Mouse (Mus musculus) spleen, adult 2 months (tissue): ENCODE data around the gene Tns1. TPM values are rescaled to one million over a fixed set of nuclear protein-coding genes. Genes with fewer than 3 reads are reported as not detected.

ENCODE experiments used
- DNase-seq, 2 experiments: peaks; one replicate each; pipeline versions ENCODE4 v3.0.0 to v3.0.0-alpha.2; 2012 to 2021; ENCODE audit warnings: low spot score in 2 of 2, low read depth in 1 of 2
- H3K27ac ChIP-seq: fragments of 200-500 bp; 2 replicates; pipeline ENCODE4 v1.5.1; 2012; ENCODE audit warnings: low read length, inconsistent platforms; ENCODE audit not compliant: insufficient read depth
- H3K27me3 ChIP-seq: fragments of 200-500 bp; 2 replicates; pipeline ENCODE4 v1.6.1; 2012; ENCODE audit warnings: mild to moderate bottlenecking, moderate library complexity, low read length, inconsistent platforms; ENCODE audit not compliant: control insufficient read depth, insufficient read depth
- H3K36me3 ChIP-seq: fragments of 200-500 bp; 2 replicates; pipeline ENCODE4 v1.6.1; 2012; ENCODE audit warnings: mild to moderate bottlenecking, low read length, inconsistent platforms; ENCODE audit not compliant: control insufficient read depth, insufficient read depth
- H3K4me1 ChIP-seq: fragments of 200-500 bp; 2 replicates; pipeline ENCODE4 v1.6.1; 2011; ENCODE audit warnings: inconsistent platforms; ENCODE audit not compliant: control insufficient read depth, insufficient read depth, insufficient read length
- H3K4me3 ChIP-seq: fragments of 200-500 bp; 2 replicates; pipeline ENCODE4 v1.5.1; 2011; ENCODE audit warnings: mild to moderate bottlenecking, inconsistent platforms; ENCODE audit not compliant: insufficient read depth, insufficient read length; ENCODE audit errors: extremely low read depth
- CTCF ChIP-seq: fragments of 200-500 bp; IDR thresholded peaks from 2 replicates; pipeline ENCODE4 v1.5.1; 2011; ENCODE audit warnings: mild to moderate bottlenecking, inconsistent platforms; ENCODE audit not compliant: insufficient read depth, insufficient read length, insufficient replicate concordance; ENCODE audit errors: extremely low read depth
- POLR2A ChIP-seq: fragments of 200-500 bp; IDR thresholded peaks from 2 replicates; pipeline ENCODE4 v1.6.1; 2011; ENCODE audit warnings: low read depth, low read length, inconsistent platforms
- WGBS: fragments of 180-500 bp; shearing (Covaris S2); methylation state at CpG from one replicate; pipeline ENCODE4 v1.1.7; 2018; 5-methylcytosine and 5-hydroxymethylcytosine counted together
- polyA plus RNA-seq: library from polyadenylated mRNA; depleted of rRNA; stranded (reverse); fragments of >200 nt; gene quantifications from 2 replicates; pipeline ENCODE4 v1.2.3, GENCODE M21; 2012; rRNA removed

Gene Tns1
- polyA plus RNA-seq, 1 experiment = 80.4 TPM

DNA sequence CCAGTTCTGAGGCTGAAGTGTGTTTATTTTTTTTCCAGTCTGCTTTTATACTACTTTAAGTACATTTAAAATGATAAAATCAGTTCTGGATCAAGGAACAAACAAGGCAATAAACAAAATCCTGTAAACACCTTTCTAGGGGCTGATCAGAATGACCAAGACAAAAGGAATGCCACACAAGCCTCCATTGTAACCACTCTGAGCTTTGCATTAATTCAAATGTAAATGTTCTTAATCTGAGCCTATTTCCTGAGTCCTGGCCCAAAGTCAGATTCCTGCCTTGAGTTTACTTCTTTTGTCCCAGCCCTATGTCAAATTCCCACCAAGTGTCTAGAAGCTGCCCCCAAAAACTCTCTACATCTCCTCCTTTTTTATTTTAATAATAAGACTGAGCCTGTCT is 243.5 kb downstream of the Tns1 start:
- no peaks in the 10 kb centered on the region for H3K27me3 ChIP-seq
- no peak for TF ChIP-seq POLR2A
- no peak for TF ChIP-seq CTCF
- H3K4me1 ChIP-seq = no peaks in the 10 kb centered on the region
- H3K36me3 ChIP-seq = no peaks in the 10 kb centered on the region
- no peak for DNase-seq
- no peak overlapping the region for H3K27ac ChIP-seq
- H3K4me3 ChIP-seq = no peak overlapping the region

- Histone ChIP-seq H3K4me1 (no peaks in the 10 kb centered on the region), H3K27me3 (no peaks in the 10 kb centered on the region), H3K27ac (no peak overlapping the region), H3K36me3 (no peaks in the 10 kb centered on the region), H3K4me3 (no peak overlapping the region)
- 68% methylated on average over 1 of the region's 1 CpGs for WGBS
- DNase-seq = no peak
- no peak for TF ChIP-seq POLR2A
- TF ChIP-seq CTCF = no peak
Measured at GRCm38 (mm10) chr1:73875676-73876218, 248.5 kb downstream of the Tns1 start.

DNA sequence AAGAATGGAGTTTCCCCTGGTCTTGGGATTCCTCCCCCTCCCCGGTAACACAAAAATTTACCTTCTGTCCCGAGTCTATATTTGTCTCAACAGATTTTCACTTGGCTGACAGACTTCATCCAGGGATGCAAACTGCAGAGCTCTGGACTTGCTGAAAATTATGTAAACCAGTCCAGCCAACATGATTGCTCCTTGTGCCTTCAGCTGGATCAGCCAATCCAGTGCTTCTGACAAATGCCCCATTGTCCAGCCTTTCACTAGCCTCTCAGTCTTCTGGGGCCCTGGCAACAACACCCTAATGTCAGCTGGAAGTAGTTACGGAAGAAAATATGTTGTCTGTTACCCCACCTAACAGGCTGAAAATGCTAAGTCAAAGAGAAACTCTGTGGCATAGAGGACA is 259.9 kb downstream of the Tns1 start:
- no peak overlapping the region for H3K4me3 ChIP-seq
- H3K27me3 ChIP-seq = no peaks in the 10 kb centered on the region
- DNase-seq = no peak
- no peaks in the 10 kb centered on the region for H3K4me1 ChIP-seq
- H3K27ac ChIP-seq = no peak overlapping the region
- no peaks in the 10 kb centered on the region for H3K36me3 ChIP-seq
- TF ChIP-seq POLR2A (no peak), CTCF (no peak)
- WGBS = 90% methylated on average over 3 of the region's 3 CpGs

- WGBS = 24% methylated on average over 11 of the region's 11 CpGs
- H3K4me3 ChIP-seq = no peak overlapping the region
- no peak for TF ChIP-seq CTCF
- no peak for TF ChIP-seq POLR2A
Measured at GRCm38 (mm10) chr1:73863074-73863431, 261.2 kb downstream of the Tns1 start.

DNA sequence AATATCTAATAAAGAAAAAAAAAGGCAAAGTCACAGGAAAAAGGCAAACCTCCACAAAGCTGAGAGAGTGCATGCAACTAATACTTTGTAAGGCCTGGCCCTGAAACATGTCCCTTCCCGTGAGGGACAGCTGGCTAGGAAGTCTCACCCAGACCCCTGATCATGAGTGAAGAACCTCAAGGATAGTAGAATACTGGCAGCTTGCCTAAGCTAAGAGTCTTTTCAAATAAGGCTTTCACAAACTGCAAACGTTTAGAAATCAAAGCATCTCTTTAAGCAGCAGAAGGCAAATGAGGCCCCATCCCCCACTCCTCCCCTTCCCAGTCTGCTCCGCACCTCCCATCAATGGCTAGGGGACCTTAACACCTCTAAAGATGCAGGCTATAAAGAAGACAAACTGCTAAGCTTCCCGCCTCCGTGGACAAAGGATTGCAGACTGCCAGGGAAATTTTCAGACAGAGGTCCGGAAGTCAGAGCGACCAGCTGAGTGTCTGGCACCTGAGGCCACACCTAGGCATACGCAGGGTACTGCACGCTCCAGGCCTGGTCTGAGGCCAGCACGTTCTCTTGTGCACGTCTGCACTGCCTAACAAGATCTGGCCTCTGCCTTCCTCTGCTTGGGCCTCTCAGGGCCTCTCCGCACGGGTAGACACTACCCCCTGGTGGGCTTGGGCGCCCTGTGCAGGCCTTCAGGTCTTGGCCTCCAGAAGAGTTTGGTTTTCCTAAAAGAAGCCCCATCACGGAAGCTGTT is 261.8 kb downstream of the Tns1 start:
- no peak for TF ChIP-seq POLR2A
- 0 out of 2 replicates have a peak, but pooled peaks have one; percentile 16 for TF ChIP-seq CTCF
- no peaks in the 10 kb centered on the region for H3K4me1 ChIP-seq
- peak in 1 of 2 experiments; percentile 10 for DNase-seq
- no peaks in the 10 kb centered on the region for H3K27me3 ChIP-seq
- no peak overlapping the region for H3K4me3 ChIP-seq
- no peak overlapping the region for H3K27ac ChIP-seq
- no peaks in the 10 kb centered on the region for H3K36me3 ChIP-seq
- 29% methylated on average over 15 of the region's 15 CpGs for WGBS

More at GRCm38 (mm10) chr1:73863074-73863431, 261.2 kb downstream of the Tns1 start:
- DNase-seq = no peak
- Histone ChIP-seq H3K4me1 (no peaks in the 10 kb centered on the region), H3K27me3 (no peaks in the 10 kb centered on the region), H3K36me3 (no peaks in the 10 kb centered on the region), H3K27ac (no peak overlapping the region)

DNA sequence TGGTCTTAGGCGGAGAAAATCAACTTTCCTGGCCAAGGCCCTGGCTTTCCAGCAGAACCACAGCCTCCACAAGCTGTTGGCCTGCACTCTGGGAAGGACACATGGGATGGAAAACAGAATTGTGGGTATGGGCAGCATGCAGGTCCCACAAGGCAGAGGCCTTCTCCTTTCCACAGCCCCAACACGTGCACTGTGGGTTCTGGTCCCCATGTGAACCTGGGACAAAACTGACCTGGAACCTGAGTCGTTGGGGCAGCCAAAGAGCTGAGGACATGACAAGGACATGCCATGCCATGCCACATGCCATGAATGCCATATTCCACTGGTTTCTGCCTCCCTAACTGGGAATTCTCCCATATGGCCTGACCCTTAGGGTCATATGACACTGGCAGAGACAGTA is 263.8 kb downstream of the Tns1 start:
- Histone ChIP-seq H3K27ac (no peak overlapping the region), H3K36me3 (no peaks in the 10 kb centered on the region), H3K27me3 (no peaks in the 10 kb centered on the region), H3K4me1 (no peaks in the 10 kb centered on the region), H3K4me3 (no peak overlapping the region)
- 77% methylated on average over 3 of the region's 3 CpGs for WGBS
- no peak for DNase-seq
- no peak for TF ChIP-seq POLR2A
- no peak for TF ChIP-seq CTCF

Other genes with a start within 250 kb of the Tns1 start
- 0.41 and 0.67 TPM in 2 replicates for gene Rufy4, start 1.1 kb upstream of the Tns1 start, polyA plus RNA-seq
- 11.2 and 11.4 TPM in 2 replicates for gene Cxcr2, start 29.5 kb upstream of the Tns1 start, polyA plus RNA-seq
- 0.18 and 0.27 TPM in 2 replicates for gene Cxcr1, start 70.2 kb upstream of the Tns1 start, polyA plus RNA-seq
- 186 and 302 TPM in 2 replicates for gene Arpc2, start 111.6 kb upstream of the Tns1 start, polyA plus RNA-seq
- gene Gpbar1, start 154.1 kb upstream of the Tns1 start, polyA plus RNA-seq = 0.08 and 0.14 TPM in 2 replicates
- gene Aamp, start 160.3 kb upstream of the Tns1 start, polyA plus RNA-seq = 102 and 119 TPM in 2 replicates
- 27.5 and 33.8 TPM in 2 replicates for gene Pnkd, start 160.5 kb upstream of the Tns1 start, polyA plus RNA-seq
- gene Tmbim1, start 181.2 kb upstream of the Tns1 start, polyA plus RNA-seq = 60.8 and 66.5 TPM in 2 replicates
- 0.31 and 0.51 TPM in 2 replicates for gene Catip, start 237.7 kb upstream of the Tns1 start, polyA plus RNA-seq